Mouse (Mus musculus) brain, embryonic 14.5 days (tissue): ENCODE data around the gene Ankfn1.

Experiments used
- CTCF ChIP-seq: fragments of 200-500 bp; IDR thresholded peaks from 2 replicates; pipeline ENCODE4 v1.5.1; 2012; ENCODE audit warnings: inconsistent platforms, mild to moderate bottlenecking, moderate library complexity, borderline replicate concordance; ENCODE audit not compliant: insufficient read depth, insufficient read length; ENCODE audit errors: extremely low read depth
- POLR2A ChIP-seq: fragments of 200-500 bp; IDR thresholded peaks from 2 replicates; pipeline ENCODE4 v1.6.1; 2012; ENCODE audit warnings: mild to moderate bottlenecking, inconsistent platforms, borderline replicate concordance; ENCODE audit not compliant: poor library complexity, insufficient read depth, insufficient read length, severe bottlenecking; ENCODE audit errors: extremely low read depth

GRCm38 (mm10) chr11:89340238-89340637 lies 437.2 kb downstream of the Ankfn1 start:
- no peak for TF ChIP-seq CTCF
- no peak for TF ChIP-seq POLR2A
